Mouse (Mus musculus) spleen, adult 2 months (tissue): ENCODE measurements around the gene Use1.

Experiments
- CTCF ChIP-seq: fragments of 200-500 bp; IDR thresholded peaks from 2 replicates; pipeline ENCODE4 v1.5.1; 2011; ENCODE audit warnings: mild to moderate bottlenecking, inconsistent platforms; ENCODE audit not compliant: insufficient read depth, insufficient read length, insufficient replicate concordance; ENCODE audit errors: extremely low read depth
- POLR2A ChIP-seq: fragments of 200-500 bp; IDR thresholded peaks from 2 replicates; pipeline ENCODE4 v1.6.1; 2011; ENCODE audit warnings: low read depth, low read length, inconsistent platforms

DNA sequence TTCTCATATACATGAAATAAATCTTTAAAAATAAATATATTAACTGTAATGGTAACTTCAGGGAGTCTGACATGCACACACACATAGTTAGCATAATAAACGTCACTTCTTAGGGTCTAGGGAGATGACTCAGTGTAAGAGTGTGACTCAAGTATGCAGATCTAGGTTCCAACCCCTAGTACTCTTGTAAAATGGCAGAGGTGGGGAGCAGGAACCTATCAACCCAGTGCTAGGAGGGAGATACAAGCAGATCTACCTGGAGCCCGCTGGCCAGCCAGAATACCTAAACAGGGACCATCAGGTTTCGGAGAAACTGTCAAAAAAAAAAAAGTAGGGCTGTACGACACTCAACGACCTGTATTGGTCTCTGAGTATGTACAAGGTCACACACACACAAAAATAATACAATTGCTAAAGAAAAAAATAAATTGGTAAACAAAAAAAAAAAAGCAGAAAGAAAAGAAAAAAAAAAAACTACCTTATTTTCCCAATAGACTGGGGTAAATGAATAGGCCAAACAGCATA lies 4.1 kb downstream of the Use1 start:
- TF ChIP-seq CTCF (no peak), POLR2A (no peak)
